Mouse (Mus musculus) lung, adult 2 months (tissue): ENCODE data around the gene Ncf4.

Experiments
- CTCF ChIP-seq: fragments of 200-500 bp; IDR thresholded peaks from 2 replicates; pipeline ENCODE4 v1.5.1; 2011; ENCODE audit warnings: mild to moderate bottlenecking, low read length, control low read depth; ENCODE audit not compliant: insufficient read depth
- POLR2A ChIP-seq: fragments of 200-500 bp; IDR thresholded peaks from 2 replicates; pipeline ENCODE4 v1.6.1; 2011; ENCODE audit warnings: low read depth, mild to moderate bottlenecking, control low read depth, low read length, borderline replicate concordance; ENCODE audit errors: extremely low read depth

- TF ChIP-seq CTCF (no peak), POLR2A (no peak)
Observed at GRCm38 (mm10) chr15:78267865-78268264, 23.3 kb downstream of the Ncf4 start.
